Mouse (Mus musculus) liver, embryonic 14.5 days (tissue): Measurements from ENCODE around the gene Plekha7. TPM values are rescaled to one million over a fixed set of nuclear protein-coding genes. Genes with fewer than 3 reads are reported as not detected.

Source experiments
- ATAC-seq: fragments of 200-750 bp; cut with Nextera tagmentation; 2 replicates; pipeline ENCODE4 v1.8.0; 2017; ENCODE audit warnings: moderate number of reproducible peaks, mild to moderate bottlenecking, moderate library complexity; ENCODE audit not compliant: insufficient read depth
- DNase-seq, 3 experiments: peaks; one replicate each; pipeline ENCODE4 v3.0.0-alpha.2; 2012 to 2013; ENCODE audit warnings: low read depth in 3 of 3, low spot score in 3 of 3
- H3K27ac ChIP-seq: fragments of 300-500 bp; sonication (generic); 2 replicates; pipeline ENCODE4 v1.5.1; 2014; ENCODE audit warnings: moderate library complexity, mild to moderate bottlenecking, control low read depth, inconsistent platforms
- H3K27me3 ChIP-seq: fragments of 300-500 bp; sonication (generic); 2 replicates; pipeline ENCODE4 v1.6.1; 2014; ENCODE audit warnings: mild to moderate bottlenecking, low read length, moderate library complexity; ENCODE audit not compliant: control insufficient read depth, insufficient read depth
- H3K36me3 ChIP-seq: fragments of 300-500 bp; sonication (generic); replicated peaks from 2 replicates; pipeline ENCODE4 v1.6.1; 2014; ENCODE audit warnings: low read depth; ENCODE audit not compliant: control insufficient read depth, insufficient read depth
- H3K4me1 ChIP-seq, 2 experiments: fragments of 200-500 bp in 1 of 2; fragments of 300-500 bp in 1 of 2; sonication (generic) in 1 of 2; replicated peaks; 2 replicates each; pipeline ENCODE4 v1.6.1; 2012 to 2014; ENCODE audit warnings: antibody characterized with exemption in 1 of 2, inconsistent platforms in 1 of 2, low read length in 1 of 2; ENCODE audit not compliant: control insufficient read depth in 2 of 2, insufficient read depth in 2 of 2
- H3K4me2 ChIP-seq: fragments of 300-500 bp; sonication (generic); 2 replicates; pipeline ENCODE4 v1.6.1; 2014; ENCODE audit warnings: low read depth, mild to moderate bottlenecking, control low read depth, moderate library complexity
- H3K4me3 ChIP-seq, 2 experiments: fragments of 200-500 bp in 1 of 2; fragments of 300-500 bp in 1 of 2; sonication (generic) in 1 of 2; 2 replicates each; pipeline ENCODE4 v1.5.1; 2012 to 2014; ENCODE audit warnings: low read depth in 2 of 2, low read length in 2 of 2, mild to moderate bottlenecking in 2 of 2, control low read depth in 1 of 2, inconsistent platforms in 1 of 2, moderate library complexity in 1 of 2; ENCODE audit not compliant: insufficient read depth in 1 of 2
- H3K9ac ChIP-seq: fragments of 300-500 bp; sonication (generic); replicated peaks from 2 replicates; pipeline ENCODE4 v1.6.1; 2014; ENCODE audit warnings: mild to moderate bottlenecking, control low read depth, moderate library complexity
- H3K9me3 ChIP-seq: fragments of 300-500 bp; sonication (generic); 2 replicates; pipeline ENCODE4 v1.6.1; 2016; ENCODE audit warnings: low read length, mixed read lengths; ENCODE audit not compliant: control insufficient read depth
- CTCF ChIP-seq: IDR thresholded peaks from 2 replicates; pipeline ENCODE4 v1.5.1; 2016; ENCODE audit warnings: antibody characterized with exemption, low read depth, control low read depth
- EP300 ChIP-seq: IDR thresholded peaks from 2 replicates; pipeline ENCODE4 v1.6.1; 2016; ENCODE audit warnings: antibody characterized with exemption, low read depth
- WGBS: fragments of 180-500 bp; shearing (Covaris S2); extraction: QIAGEN DNeasy Blood & Tissue Kit; methylation state at CpG from one replicate; pipeline ENCODE4 v1.1.7; 2014; ENCODE audit not compliant: insufficient replicate concordance; 5-methylcytosine and 5-hydroxymethylcytosine counted together
- polyA plus RNA-seq, 2 experiments: library from polyadenylated mRNA; depleted of rRNA in 1 of 2; stranded (reverse) in 1 of 2; unstranded in 1 of 2; fragments of >200 nt; fragmentation: Nextera tagmentation in 1 of 2; extraction: Ambion mirVana in 1 of 2; gene quantifications; 2 replicates each; pipeline versions ENCODE4 v1.2.1 to v1.2.3; 2012 to 2014

Plekha7 gene
- polyA plus RNA-seq, 2 experiments: 1.5 to 2.1 TPM

DNA sequence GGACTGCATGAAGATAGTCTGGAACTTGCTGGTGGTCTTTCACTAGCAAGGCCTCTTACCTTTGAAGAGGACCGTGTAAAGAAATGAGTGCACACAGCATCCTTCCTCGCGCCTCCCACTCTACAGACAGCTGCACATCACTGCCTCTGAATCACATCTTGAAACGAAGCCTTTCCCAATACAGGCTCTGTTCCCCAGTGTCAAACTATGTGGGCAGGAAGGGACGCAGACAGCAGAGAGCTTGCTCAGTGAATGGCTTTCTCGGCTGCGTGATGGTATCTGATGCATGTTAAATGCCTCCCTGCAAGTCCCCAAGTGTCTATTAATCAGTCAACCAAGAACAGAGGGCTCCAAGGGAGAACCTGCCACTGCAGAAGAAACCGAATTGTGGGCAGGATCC is 99.3 kb downstream of the Plekha7 start:
- Histone ChIP-seq H3K9me3 (no peaks in the 10 kb centered on the region), H3K9ac (no peak overlapping the region), H3K36me3 (no peaks in the 10 kb centered on the region), H3K27ac (no peak overlapping the region), H3K4me2 (no peak overlapping the region), H3K4me3 (no peak overlapping the region), H3K4me1 (no peaks in the 10 kb centered on the region), H3K27me3 (no peaks in the 10 kb centered on the region)
- no peak for TF ChIP-seq CTCF
- no peak for TF ChIP-seq EP300
- WGBS: 39% methylated on average over 8 of the region's 8 CpGs
- DNase-seq (no peak), ATAC-seq (no peak)

GRCm38 (mm10) chr7:116206806-116207571 is 101.2 kb downstream of the Plekha7 start:
- Histone ChIP-seq H3K9ac (no peak overlapping the region), H3K4me2 (no peak overlapping the region), H3K27me3 (no peaks in the 10 kb centered on the region), H3K4me1 (no peaks in the 10 kb centered on the region), H3K27ac (no peak overlapping the region), H3K4me3 (no peak overlapping the region), H3K9me3 (no peaks in the 10 kb centered on the region), H3K36me3 (no peaks in the 10 kb centered on the region)
- no peak for TF ChIP-seq CTCF
- TF ChIP-seq EP300: no peak
- ATAC-seq: no peak
- no peak for DNase-seq
- WGBS: 18% methylated on average over 7 of the region's 7 CpGs

GRCm38 (mm10) chr7:116205451-116205850 is 102.7 kb downstream of the Plekha7 start:
- no peak for DNase-seq
- Histone ChIP-seq H3K4me1 (no peaks in the 10 kb centered on the region), H3K4me2 (no peak overlapping the region), H3K27ac (no peak overlapping the region), H3K9me3 (no peaks in the 10 kb centered on the region), H3K27me3 (no peaks in the 10 kb centered on the region), H3K36me3 (no peaks in the 10 kb centered on the region), H3K9ac (no peak overlapping the region), H3K4me3 (no peak overlapping the region)
- ATAC-seq: no peak; the same call in 1 of the 2 replicates
- WGBS: 37% methylated on average over 2 of the region's 2 CpGs
- TF ChIP-seq CTCF (no peak), EP300 (no peak)

- no peaks in the 10 kb centered on the region for H3K9me3 ChIP-seq
- H3K9ac ChIP-seq: no peak overlapping the region
- no peak overlapping the region for H3K4me3 ChIP-seq
- H3K36me3 ChIP-seq: no peaks in the 10 kb centered on the region
- ATAC-seq (no peak), DNase-seq (no peak)
- TF ChIP-seq CTCF: no peak
- no peak for TF ChIP-seq EP300
- no peak overlapping the region for H3K27ac ChIP-seq
- H3K4me1 ChIP-seq: peaks cover 0 to 4% of the 10 kb centered on the region in 2 experiments; a peak in 1 of 4 replicates
- no peaks in the 10 kb centered on the region for H3K27me3 ChIP-seq
- WGBS: 62% methylated on average over 10 of the region's 10 CpGs
- no peak overlapping the region for H3K4me2 ChIP-seq
Measured at GRCm38 (mm10) chr7:116202033-116202681, 106.0 kb downstream of the Plekha7 start.

DNA sequence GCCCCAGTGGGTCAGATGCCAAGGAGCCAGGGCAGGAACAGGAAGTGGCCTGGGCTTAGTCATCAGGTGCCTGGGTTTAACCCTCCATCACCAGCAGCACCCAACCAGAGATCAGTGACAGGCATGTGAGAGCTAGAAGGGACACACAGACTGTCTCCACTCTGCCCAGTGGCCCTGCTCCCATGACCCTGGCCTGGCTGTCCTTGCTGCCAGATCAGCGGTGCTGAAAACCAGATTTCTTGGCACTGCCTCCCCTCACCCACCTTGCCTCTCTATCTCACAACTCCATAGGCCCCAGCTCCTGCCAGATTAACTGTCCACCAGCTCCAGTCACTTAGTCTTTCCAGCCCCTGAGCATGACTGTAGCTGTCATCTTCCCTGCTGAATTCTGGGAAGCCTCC is 107.2 kb downstream of the Plekha7 start:
- no peak for TF ChIP-seq CTCF
- no peak for TF ChIP-seq EP300
- no peak for ATAC-seq

More for the DNA sequence above, 107.2 kb downstream of the Plekha7 start:
- H3K27ac ChIP-seq: no peak overlapping the region
- H3K36me3 ChIP-seq: no peaks in the 10 kb centered on the region
- H3K4me2 ChIP-seq: no peak overlapping the region
- H3K4me1 ChIP-seq: peaks cover 0 to 4% of the 10 kb centered on the region in 2 experiments; a peak in 1 of 4 replicates
- H3K9ac ChIP-seq: no peak overlapping the region
- H3K9me3 ChIP-seq: no peaks in the 10 kb centered on the region
- H3K27me3 ChIP-seq: no peaks in the 10 kb centered on the region
- DNase-seq: no peak
- H3K4me3 ChIP-seq: no peak overlapping the region
- WGBS: 63% methylated on average over 1 of the region's 1 CpGs
